Mouse (Mus musculus): ENCODE data around the gene Lcor.

- TF ChIP-seq CTCF (IDR thresholded peaks at IDR 0.05; ENCODE audit: low read depth) = no peak
- no peak for TF ChIP-seq EP300 (IDR thresholded peaks at IDR 0.05; ENCODE audit: low read depth)
Measured at GRCm38 (mm10) chr19:41606208-41606987, 124.0 kb downstream of the Lcor start.

All from liver, postnatal 0 days (tissue).